Mouse (Mus musculus) urinary bladder, postnatal 36 days (tissue): ENCODE measurements at regions not wholly inside any gene's neighbourhood (a gene's known extent, or its start where the extent isn't known, plus 50 kb on each side); places are given as distances from the start of the nearest gene placed in this dataset.
"Not testable (repeated sequence)": the region's sequence is repeated elsewhere in the genome, so short reads cannot be mapped to it uniquely, and the experiment has no call there.

Experiments used
- DNase-seq, 2 experiments: peaks; one replicate each; pipeline ENCODE4 v3.0.0; 2022; ENCODE audit warnings: low spot score in 2 of 2, mixed read lengths in 1 of 2

DNA sequence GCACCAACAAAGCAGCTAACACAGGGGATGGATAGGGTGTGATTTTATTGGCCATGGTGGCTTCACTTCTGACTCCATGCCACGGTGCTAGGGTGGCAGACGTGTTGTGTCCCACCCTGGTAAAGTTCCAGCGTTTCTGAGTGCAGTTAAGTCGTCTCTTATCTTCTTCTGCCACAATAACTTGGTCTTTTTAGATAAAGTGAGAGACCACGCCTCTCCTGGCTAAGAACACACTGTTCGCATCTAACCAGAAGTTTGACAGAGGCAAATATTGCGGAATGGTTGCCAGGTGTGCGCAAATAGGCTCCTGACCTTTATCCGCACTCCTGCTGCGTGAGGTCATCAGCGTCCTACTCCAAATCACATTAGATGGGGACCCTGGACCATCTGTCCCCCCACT lies 66.2 kb upstream of the Jarid2 start:
- DNase-seq = no peak

DNA sequence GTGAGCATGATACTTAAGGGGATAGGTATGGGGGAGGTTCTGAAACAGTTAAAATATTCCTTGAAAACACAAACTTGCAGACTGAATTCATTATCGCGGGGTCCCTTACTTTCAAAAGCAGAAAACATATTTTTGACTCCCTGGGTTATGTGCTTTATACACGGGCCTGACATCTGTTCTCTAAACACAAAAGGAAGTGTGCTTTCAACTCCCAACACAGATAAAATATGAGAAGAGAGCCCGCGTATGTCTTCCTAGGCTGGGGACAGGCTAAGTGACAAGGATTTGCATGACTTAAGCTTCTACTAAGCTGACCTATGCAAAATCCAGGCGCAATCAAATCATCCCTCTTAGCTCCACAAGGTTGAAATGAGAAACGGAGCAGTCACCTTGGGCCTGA lies 65.5 kb upstream of the Jarid2 start:
- DNase-seq = no peak

DNA sequence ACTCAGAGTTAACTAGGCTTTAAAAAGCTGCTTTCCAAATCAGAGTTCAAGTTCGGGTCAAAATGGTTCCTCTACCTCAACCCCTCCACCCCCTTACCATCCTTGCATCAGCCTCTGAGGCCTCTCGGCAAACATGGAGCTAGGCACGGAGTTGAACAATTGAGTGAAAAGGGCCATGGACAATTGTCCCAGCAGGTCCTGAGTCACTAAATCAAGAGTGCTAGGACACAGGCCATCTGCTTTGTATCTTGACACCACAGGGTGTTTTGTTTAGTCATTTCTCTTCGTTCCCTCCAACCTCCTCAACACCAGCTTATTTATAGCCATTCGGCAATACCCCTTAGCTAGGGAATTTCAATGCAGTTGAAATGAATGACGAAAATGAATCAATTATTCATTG lies 59.5 kb upstream of the Jarid2 start:
- no peak for DNase-seq

DNA sequence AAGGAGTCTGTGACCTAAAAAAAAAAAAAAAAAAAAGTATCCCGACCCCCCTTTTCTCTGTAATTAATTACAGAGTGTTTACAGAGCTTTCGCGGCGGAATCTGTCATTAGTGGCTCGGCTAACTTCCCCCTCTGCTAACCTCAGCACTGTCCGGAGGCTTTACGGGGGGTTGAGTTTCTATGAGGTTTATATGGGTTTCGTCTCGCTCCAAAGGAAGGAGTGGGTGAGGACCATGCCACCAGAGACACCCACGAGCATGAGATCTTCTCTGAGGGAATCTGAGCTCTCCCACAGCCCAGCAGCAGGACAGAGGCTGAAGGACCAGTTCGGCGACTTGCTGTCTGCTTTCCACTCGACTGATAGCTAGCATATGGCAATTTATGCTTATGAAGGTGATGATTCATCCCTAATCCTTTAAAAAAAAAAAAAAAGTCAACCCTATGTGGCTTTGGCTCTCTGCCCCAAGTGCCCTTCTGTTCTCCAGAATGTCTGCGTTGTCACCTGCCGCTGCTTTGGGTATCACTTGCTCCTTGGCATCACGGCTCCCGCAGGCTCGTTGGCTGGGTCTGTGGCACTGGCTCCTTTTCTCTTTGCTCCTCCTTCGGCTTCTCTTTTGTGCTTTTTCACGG lies 55.8 kb upstream of the Jarid2 start:
- DNase-seq = peak; percentile 33 to 36

DNA sequence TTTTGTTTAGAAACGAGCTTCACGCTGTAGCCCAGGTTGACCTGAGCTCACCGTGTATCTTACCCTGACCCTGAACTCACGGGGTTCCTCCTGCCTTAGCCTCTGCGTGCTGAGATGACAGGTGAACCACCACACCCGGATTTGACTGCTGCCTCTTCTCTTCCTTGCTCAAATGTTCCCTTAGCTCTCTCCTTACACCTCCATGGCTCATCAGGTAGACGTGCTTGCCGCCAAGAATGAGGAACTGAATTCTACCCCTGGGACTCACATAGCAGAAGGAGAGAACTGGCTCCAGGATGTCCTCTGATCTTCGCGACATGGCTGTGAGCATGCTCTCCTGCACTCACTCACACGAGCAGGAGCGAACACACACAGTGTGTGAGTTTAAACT lies 55.3 kb upstream of the Jarid2 start:
- DNase-seq = no peak

DNA sequence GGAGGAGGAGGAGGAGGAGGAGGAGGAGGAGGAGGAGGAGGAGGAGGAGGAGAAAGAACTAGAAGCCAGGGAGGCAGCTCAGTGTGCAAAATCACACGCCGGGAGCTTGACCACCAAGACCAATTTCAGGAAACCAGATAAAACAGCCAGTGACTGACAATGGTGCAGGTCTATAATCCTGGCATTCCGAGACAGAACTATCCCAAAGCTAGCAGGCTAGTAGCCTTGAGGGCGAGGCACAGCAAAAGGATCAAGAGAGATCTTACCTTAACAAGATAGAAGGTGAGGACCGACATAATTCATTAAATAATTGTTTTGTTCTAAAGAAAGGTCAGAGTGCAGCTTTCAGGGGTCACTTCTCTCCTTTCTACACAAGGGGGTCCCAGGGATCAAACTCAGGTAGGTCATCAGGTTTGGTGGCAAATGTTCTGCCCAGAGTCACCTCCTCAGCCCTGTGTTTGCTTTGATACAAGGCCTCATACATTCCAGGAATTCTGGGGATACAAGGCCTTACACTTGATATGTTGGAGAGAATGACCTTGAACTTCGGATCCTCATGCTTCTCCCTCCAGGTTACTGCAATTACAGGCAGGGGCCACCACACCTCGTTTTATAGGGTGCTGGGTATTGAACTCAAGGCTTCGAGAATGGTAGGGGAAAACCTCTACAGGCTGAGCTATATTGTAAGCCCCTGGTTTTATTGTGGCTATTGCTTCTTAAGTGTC lies 54.2 kb upstream of the Jarid2 start:
- no peak for DNase-seq

DNA sequence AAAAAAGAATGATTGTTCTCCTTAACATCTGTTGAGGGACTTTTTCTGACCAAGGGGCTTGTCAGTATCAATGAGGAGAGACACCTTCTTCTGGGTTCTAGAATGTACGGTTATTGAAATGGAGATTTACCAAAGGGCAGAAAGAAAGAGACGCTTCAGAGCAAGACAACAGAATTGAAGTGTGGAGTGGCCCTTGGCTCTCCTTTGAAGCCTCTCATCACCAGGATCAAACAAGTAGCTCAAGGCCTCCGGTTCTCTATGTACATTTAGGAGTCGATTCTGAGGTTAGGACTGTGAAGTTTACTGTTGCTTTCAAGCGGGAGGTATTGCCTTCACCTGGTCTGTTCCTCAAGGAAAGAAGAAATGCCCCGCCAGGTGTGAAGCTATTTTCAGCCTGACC lies 53.2 kb upstream of the Jarid2 start:
- no peak for DNase-seq

DNA sequence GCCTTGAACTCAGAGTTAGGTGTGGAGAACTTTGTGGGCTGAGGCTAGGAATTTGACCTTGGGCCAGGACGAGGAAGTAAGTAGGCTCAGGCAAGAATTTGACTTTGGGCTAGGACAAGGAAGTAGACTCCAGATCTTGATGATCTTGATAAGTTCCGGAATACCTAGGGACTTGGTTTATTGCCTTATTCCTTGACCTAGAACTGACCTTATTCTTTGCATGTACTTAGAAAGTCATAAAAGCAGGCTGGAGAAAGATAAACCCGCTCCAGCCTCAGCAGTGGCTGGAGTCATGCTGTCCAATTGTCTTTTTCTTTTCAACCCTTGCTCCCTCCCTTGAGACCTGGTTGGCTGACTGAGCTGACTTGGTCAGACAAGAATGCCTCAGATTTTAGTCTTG lies 51.2 kb upstream of the Jarid2 start:
- DNase-seq = no peak

DNA sequence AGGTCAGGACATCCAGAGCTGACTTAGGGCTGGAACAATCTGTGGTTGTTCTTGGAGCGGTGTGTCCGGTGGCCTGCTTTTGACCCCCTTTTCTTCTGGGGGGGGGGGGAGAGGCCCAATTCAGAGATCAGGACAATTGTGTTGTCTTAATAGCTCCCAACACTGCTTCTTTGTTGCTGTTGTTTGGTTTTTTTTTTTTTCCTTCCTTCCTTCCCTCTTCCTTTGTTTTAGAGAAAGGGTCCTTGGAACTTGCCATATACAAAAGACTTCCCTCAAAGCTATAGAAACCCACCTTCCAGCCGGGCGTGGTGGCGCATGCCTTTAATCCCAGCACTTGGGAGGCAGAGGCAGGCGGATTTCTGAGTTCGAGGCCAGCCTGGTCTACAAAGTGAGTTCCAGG lies 49.8 kb upstream of the Jarid2 start:
- DNase-seq = not testable (repeated sequence)
